Mouse (Mus musculus) right cerebral cortex, adult 18-20 months (tissue): ENCODE measurements around the gene Gpr146.

ENCODE experiments used
- DNase-seq: peaks from one replicate; pipeline ENCODE4 v3.0.0; 2022; ENCODE audit warnings: mixed read lengths

Gene Gpr146

DNA sequence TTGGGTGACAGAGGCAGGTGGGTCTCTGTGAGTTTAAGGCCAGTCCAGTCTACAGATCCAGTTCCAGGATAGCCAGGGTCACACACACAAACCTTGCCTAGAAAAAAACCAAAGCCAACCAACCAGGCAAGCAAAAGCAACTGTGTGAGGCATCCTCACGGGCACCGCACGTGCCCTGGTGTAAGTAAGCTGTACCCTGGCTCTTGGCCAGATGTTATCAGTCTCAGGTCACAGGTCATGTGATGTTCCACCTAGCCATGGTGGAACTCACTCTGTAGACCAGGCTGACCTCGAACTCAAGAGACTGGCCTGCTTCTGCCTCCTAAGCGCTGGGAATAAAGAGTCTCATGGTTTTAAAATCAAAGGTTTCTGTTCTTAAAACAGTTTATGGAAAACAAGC lies 18.3 kb upstream of the Gpr146 start:
- DNase-seq, result no peak

- no peak for DNase-seq
Observed at GRCm38 (mm10) chr5:139363858-139364257, 13.6 kb upstream of the Gpr146 start.

DNA sequence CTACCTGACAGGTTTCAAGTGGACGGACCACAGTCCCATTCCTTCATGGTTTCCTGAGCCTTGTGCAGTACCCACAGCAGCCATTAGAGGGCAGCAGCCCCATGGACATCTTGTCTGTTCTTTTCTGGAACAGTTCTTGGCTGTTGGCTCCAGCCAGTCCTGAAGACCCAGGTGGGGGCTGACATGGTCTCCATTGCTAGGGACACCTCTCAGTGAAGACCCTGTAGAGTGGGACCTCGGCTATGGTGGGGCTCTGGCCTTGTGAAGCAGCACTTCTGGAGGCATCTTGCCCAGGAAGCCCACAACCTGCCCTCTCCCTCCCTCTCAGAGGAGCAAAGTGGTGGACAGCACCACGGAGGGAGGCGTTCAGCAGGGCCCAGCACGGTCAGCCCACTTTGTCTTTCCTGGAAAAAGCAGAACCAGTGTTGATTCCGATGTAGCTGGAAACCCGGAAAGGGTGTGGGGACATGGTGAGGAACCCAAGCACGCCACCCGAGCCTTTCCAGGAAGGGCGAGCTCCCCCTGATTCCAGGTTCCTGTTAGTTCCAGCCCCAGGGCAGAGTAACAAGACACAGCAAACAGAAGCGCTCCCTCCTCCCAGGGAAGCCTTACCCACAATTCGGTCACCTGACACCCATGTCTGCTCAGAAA lies 13.1 kb upstream of the Gpr146 start:
- DNase-seq, result peak; percentile 83

DNA sequence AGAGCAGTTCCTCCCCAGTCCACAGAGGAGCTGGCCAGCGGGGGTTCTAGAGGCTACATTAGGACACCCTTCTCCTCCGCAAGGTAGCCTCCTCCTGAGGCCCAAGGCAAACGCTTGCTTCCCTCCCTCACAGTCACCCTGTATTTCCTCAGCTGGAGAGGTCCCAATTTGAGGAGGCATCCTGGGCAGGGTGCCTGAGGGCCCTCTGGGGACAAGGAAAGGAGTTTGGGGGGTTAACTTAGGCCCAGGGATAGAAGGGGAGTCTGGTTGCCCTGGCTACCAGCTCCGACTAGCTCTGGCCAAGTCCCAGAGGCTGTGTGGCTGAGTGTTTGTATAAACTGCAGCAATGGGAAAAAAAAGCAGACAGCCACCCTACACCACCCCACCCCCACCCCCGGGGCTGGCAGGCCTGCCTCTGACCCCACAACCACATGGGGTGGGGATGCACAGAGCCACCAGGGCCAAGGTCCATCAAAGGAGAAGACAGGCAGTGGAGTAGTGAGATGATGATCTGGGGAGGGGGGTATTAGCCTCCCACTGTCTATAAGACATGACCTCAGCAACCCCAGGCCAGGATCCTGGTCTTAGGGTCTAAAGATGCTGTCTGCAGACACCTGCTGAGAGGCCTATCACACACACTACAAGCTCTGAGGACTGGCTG lies 12.5 kb upstream of the Gpr146 start:
- DNase-seq, result no peak

- DNase-seq, result no peak
Observed at GRCm38 (mm10) chr5:139365827-139366226, 11.7 kb upstream of the Gpr146 start.

- no peak for DNase-seq
Observed at GRCm38 (mm10) chr5:139366484-139366883, 11.0 kb upstream of the Gpr146 start.

- DNase-seq, result no peak
Observed at GRCm38 (mm10) chr5:139367884-139368458, 9.5 kb upstream of the Gpr146 start.

GRCm38 (mm10) chr5:139368638-139369320 lies 8.7 kb upstream of the Gpr146 start:
- no peak for DNase-seq

GRCm38 (mm10) chr5:139370336-139370735 lies 7.2 kb upstream of the Gpr146 start:
- DNase-seq, result no peak

GRCm38 (mm10) chr5:139371118-139371517 lies 6.4 kb upstream of the Gpr146 start:
- no peak for DNase-seq

GRCm38 (mm10) chr5:139371631-139372401 lies 5.7 kb upstream of the Gpr146 start:
- DNase-seq, result peak; percentile 91

GRCm38 (mm10) chr5:139373126-139373525 lies 4.4 kb upstream of the Gpr146 start:
- DNase-seq, result no peak

- DNase-seq, result no peak
Observed at GRCm38 (mm10) chr5:139373889-139374444, 3.5 kb upstream of the Gpr146 start.

- no peak for DNase-seq
Observed at GRCm38 (mm10) chr5:139374841-139375240, 2.7 kb upstream of the Gpr146 start.

- DNase-seq, result no peak
Observed at GRCm38 (mm10) chr5:139378271-139378556, 717 bp downstream of the Gpr146 start.

GRCm38 (mm10) chr5:139378986-139379629 lies 1.6 kb downstream of the Gpr146 start:
- DNase-seq, result no peak

GRCm38 (mm10) chr5:139379771-139380384 lies 2.4 kb downstream of the Gpr146 start:
- no peak for DNase-seq

GRCm38 (mm10) chr5:139380385-139381248 lies 3.1 kb downstream of the Gpr146 start:
- DNase-seq, result peak; percentile 91

GRCm38 (mm10) chr5:139381586-139382513 lies 4.4 kb downstream of the Gpr146 start:
- no peak for DNase-seq

- DNase-seq, result peak; percentile 82
Observed at GRCm38 (mm10) chr5:139382760-139383159, 5.3 kb downstream of the Gpr146 start.
